Mouse (Mus musculus) mouse trophoblast stem cell (cell line): ENCODE results near the gene Tenm4.

ENCODE experiments used
- in situ Hi-C, 2 experiments: fragments of 300-500 bp; cut with MseI, MboI; formaldehyde crosslinking; loops; 2 replicates in 1 of 2; 3 replicates in 1 of 2; pipeline ENCODE4 v1.15.1; 2025

The Tenm4 gene

GRCm38 (mm10) chr7:96802216-96802615, 631.2 kb downstream of the Tenm4 start:
- in situ Hi-C loops, result no loop called here

- in situ Hi-C loops, result no loop called here
Measured at GRCm38 (mm10) chr7:96806561-96806960, 635.5 kb downstream of the Tenm4 start.

- in situ Hi-C loops, result no loop called here
Measured at GRCm38 (mm10) chr7:96807281-96808058, 636.4 kb downstream of the Tenm4 start.

GRCm38 (mm10) chr7:96808059-96808646, 637.1 kb downstream of the Tenm4 start:
- in situ Hi-C loops, result no loop called here

- in situ Hi-C loops, result no loop called here
Measured at GRCm38 (mm10) chr7:96811691-96812090, 640.6 kb downstream of the Tenm4 start.

GRCm38 (mm10) chr7:96813036-96813435, 642.0 kb downstream of the Tenm4 start:
- in situ Hi-C loops, result no loop called here

- in situ Hi-C loops, result no loop called here
Measured at GRCm38 (mm10) chr7:96813497-96814400, 642.7 kb downstream of the Tenm4 start.

GRCm38 (mm10) chr7:96814581-96814980, 643.5 kb downstream of the Tenm4 start:
- in situ Hi-C loops, result no loop called here

- in situ Hi-C loops, result no loop called here
Measured at GRCm38 (mm10) chr7:96817030-96817674, 646.1 kb downstream of the Tenm4 start.

GRCm38 (mm10) chr7:96818236-96818916, 647.3 kb downstream of the Tenm4 start:
- in situ Hi-C loops, result no loop called here

- in situ Hi-C loops, result no loop called here
Measured at GRCm38 (mm10) chr7:96819538-96819937, 648.5 kb downstream of the Tenm4 start.

GRCm38 (mm10) chr7:96820343-96820742, 649.3 kb downstream of the Tenm4 start:
- in situ Hi-C loops, result no loop called here

- in situ Hi-C loops, result no loop called here
Measured at GRCm38 (mm10) chr7:96826101-96826500, 655.1 kb downstream of the Tenm4 start.

- in situ Hi-C loops, result no loop called here
Measured at GRCm38 (mm10) chr7:96826672-96827071, 655.6 kb downstream of the Tenm4 start.

- in situ Hi-C loops, result no loop called here
Measured at GRCm38 (mm10) chr7:96832551-96832950, 661.5 kb downstream of the Tenm4 start.

- in situ Hi-C loops, result no loop called here
Measured at GRCm38 (mm10) chr7:96833012-96833411, 662.0 kb downstream of the Tenm4 start.

GRCm38 (mm10) chr7:96834681-96835289, 663.7 kb downstream of the Tenm4 start:
- in situ Hi-C loops, result no loop called here

- in situ Hi-C loops, result no loop called here
Measured at GRCm38 (mm10) chr7:96835313-96835712, 664.3 kb downstream of the Tenm4 start.

- in situ Hi-C loops, result no loop called here
Measured at GRCm38 (mm10) chr7:96838271-96838841, 667.3 kb downstream of the Tenm4 start.

- in situ Hi-C loops, result no loop called here
Measured at GRCm38 (mm10) chr7:96838926-96839325, 667.9 kb downstream of the Tenm4 start.
